23 mouse cellular contexts compared by ENCODE assay signal in genomic region chr16:11967579-11967978, GRCm38 (mm10). TPM values are rescaled to one million over a fixed set of nuclear protein-coding genes. Genes with fewer than 3 reads are reported as not detected.
A peak's percentile ranks its signal among the peaks of the same experiment; 100 is the strongest.
DNase-seq lines count a peak whose midpoint lies in the region; ATAC-seq and TF ChIP-seq lines count a peak whose summit lies in the region.
"Had no signal": no experiment of that assay in that cellular context is flagged by ENCODE, and none has a peak within 500 bp of the region (broad histone marks: within the 10 kb centered on the region; RNA-seq: fewer than 3 reads in every experiment).

No protein-coding gene starts in this region.

- 65% methylated on average over 2 of the region's 2 CpGs for WGBS in heart, adult 2 months
- 55% methylated on average over 2 of the region's 2 CpGs for WGBS in heart, embryonic 10.5 days
- 47% methylated on average over 2 of the region's 2 CpGs for WGBS in liver, embryonic 14.5 days (ENCODE audit: insufficient replicate concordance)
- 42% methylated on average over 2 of the region's 2 CpGs for WGBS in liver, embryonic 12.5 days (ENCODE audit: insufficient replicate concordance)
- WGBS in hindbrain, embryonic 11.5 days: 71% methylated on average over 2 of the region's 2 CpGs

- no peaks in the 10 kb centered on the region for H3K36me3 ChIP-seq in heart, adult 2 months (ENCODE audit: control insufficient read depth, insufficient read depth, low read length)
- H3K36me3 ChIP-seq in heart, embryonic 10.5 days: no peaks in the 10 kb centered on the region
- no peaks in the 10 kb centered on the region for H3K36me3 ChIP-seq in liver, embryonic 14.5 days (replicated peaks; ENCODE audit: control insufficient read depth, insufficient read depth, low read depth)
- no peaks in the 10 kb centered on the region for H3K36me3 ChIP-seq in liver, embryonic 12.5 days
- H3K36me3 ChIP-seq in hindbrain, embryonic 11.5 days (ENCODE audit: control insufficient read depth, insufficient read depth, low read length): no peaks in the 10 kb centered on the region
- H3K36me3 ChIP-seq: embryonic facial prominence, embryonic 15.5 days; limb, embryonic 12.5 days; liver, embryonic 15.5 days; midbrain, embryonic 15.5 days had no signal

- TF ChIP-seq EP300 in heart, adult 2 months (IDR thresholded peaks at IDR 0.05; ENCODE audit: insufficient read depth, low read depth, low read length): no peak
- TF ChIP-seq EP300 in liver, embryonic 14.5 days (IDR thresholded peaks at IDR 0.05; ENCODE audit: low read depth): no peak

- no peak for TF ChIP-seq POLR2A in heart, adult 2 months (IDR thresholded peaks at IDR 0.05; ENCODE audit: insufficient read depth, low read depth, low read length)

- no peak overlapping the region for H3K9ac ChIP-seq in heart, adult 2 months (ENCODE audit: low read depth, low read length)
- no peak overlapping the region for H3K9ac ChIP-seq in liver, embryonic 14.5 days (replicated peaks)
- H3K9ac ChIP-seq in liver, embryonic 12.5 days: no peak overlapping the region
- no peak overlapping the region for H3K9ac ChIP-seq in hindbrain, embryonic 11.5 days (ENCODE audit: low read depth, low read length)
- H3K9ac ChIP-seq: embryonic facial prominence, embryonic 15.5 days; limb, embryonic 12.5 days; liver, embryonic 15.5 days; midbrain, embryonic 15.5 days had no signal

- H3K9me3 ChIP-seq in heart, embryonic 10.5 days: no peaks in the 10 kb centered on the region
- H3K9me3 ChIP-seq in liver, embryonic 14.5 days (ENCODE audit: control insufficient read depth, low read length): no peaks in the 10 kb centered on the region
- H3K9me3 ChIP-seq in liver, embryonic 12.5 days (replicated peaks): no peaks in the 10 kb centered on the region
- no peaks in the 10 kb centered on the region for H3K9me3 ChIP-seq in hindbrain, embryonic 11.5 days (ENCODE audit: control insufficient read depth, low read length)
- H3K9me3 ChIP-seq: embryonic facial prominence, embryonic 15.5 days; limb, embryonic 12.5 days; liver, embryonic 15.5 days; midbrain, embryonic 15.5 days had no signal

- intact Hi-C loops in heart, adult 2 months (cut with DNase I): no loop called here

- DNase-seq in heart, adult 2 months: no peak
- DNase-seq in heart, embryonic 10.5 days (ENCODE audit: low spot score): no peak
- no peak for DNase-seq in liver, embryonic 14.5 days (ENCODE audit: low read depth in 3 of 3, low spot score in 3 of 3)
- DNase-seq in 3T3-L1 (ENCODE audit: low read depth, low spot score) (peak; percentile 17), NIH3T3 (ENCODE audit: low read depth) (peak; percentile 16)
- no peak for DNase-seq in hindbrain, embryonic 11.5 days (ENCODE audit: low spot score)
- DNase-seq in c-Kit-positive CD71-positive TER-119-positive erythroid progenitor cells, embryonic 14.5 days (ENCODE audit: low spot score): no peak
- DNase-seq: adrenal gland, postnatal 25 days; cerebellum, adult 18-20 months; cerebellum, postnatal 25 days; gastrocnemius, adult 2 months; heart, postnatal 36 days; kidney, adult 8-10 months; kidney, postnatal 14 days; right cerebral cortex, postnatal 4 days had no signal

- no peaks in the 10 kb centered on the region for H3K4me1 ChIP-seq in heart, adult 2 months (ENCODE audit: control insufficient read depth, insufficient read depth, low read length)
- no peaks in the 10 kb centered on the region for H3K4me1 ChIP-seq in heart, embryonic 10.5 days
- no peaks in the 10 kb centered on the region for H3K4me1 ChIP-seq in liver, embryonic 14.5 days (replicated peaks; ENCODE audit: control insufficient read depth in 2 of 2, insufficient read depth in 2 of 2, low read length in 1 of 2)
- H3K4me1 ChIP-seq in liver, embryonic 12.5 days: no peaks in the 10 kb centered on the region
- no peaks in the 10 kb centered on the region for H3K4me1 ChIP-seq in hindbrain, embryonic 11.5 days (replicated peaks; ENCODE audit: control insufficient read depth, insufficient read depth, low read length)
- H3K4me1 ChIP-seq: embryonic facial prominence, embryonic 15.5 days; limb, embryonic 12.5 days; liver, embryonic 15.5 days; midbrain, embryonic 15.5 days had no signal

- H3K4me3 ChIP-seq in heart, adult 2 months: no peak overlapping the region
- no peak overlapping the region for H3K4me3 ChIP-seq in heart, embryonic 10.5 days
- H3K4me3 ChIP-seq in liver, embryonic 14.5 days (ENCODE audit: insufficient read depth in 1 of 2, low read depth in 2 of 2, low read length in 2 of 2): no peak overlapping the region
- H3K4me3 ChIP-seq in liver, embryonic 12.5 days: no peak overlapping the region
- H3K4me3 ChIP-seq in hindbrain, embryonic 11.5 days (ENCODE audit: low read depth, low read length): no peak overlapping the region
- H3K4me3 ChIP-seq: embryonic facial prominence, embryonic 15.5 days; gastrocnemius, adult 2 months; limb, embryonic 12.5 days; liver, embryonic 15.5 days; midbrain, embryonic 15.5 days had no signal

- no peak overlapping the region for H3K27ac ChIP-seq in heart, adult 2 months
- no peak overlapping the region for H3K27ac ChIP-seq in heart, embryonic 10.5 days
- H3K27ac ChIP-seq in liver, embryonic 14.5 days: no peak overlapping the region
- H3K27ac ChIP-seq in liver, embryonic 12.5 days: no peak overlapping the region
- no peak overlapping the region for H3K27ac ChIP-seq in hindbrain, embryonic 11.5 days (ENCODE audit: low read depth, low read length)
- H3K27ac ChIP-seq: embryonic facial prominence, embryonic 15.5 days; gastrocnemius, adult 2 months; limb, embryonic 12.5 days; liver, embryonic 15.5 days; midbrain, embryonic 15.5 days had no signal

- no peak for ATAC-seq in liver, embryonic 14.5 days (ENCODE audit: insufficient read depth)
- no peak for ATAC-seq in liver, embryonic 12.5 days
- ATAC-seq in hindbrain, embryonic 11.5 days (ENCODE audit: low FRiP score): no peak
- ATAC-seq: hindbrain, embryonic 16.5 days; midbrain, embryonic 15.5 days had no signal

- no peaks in the 10 kb centered on the region for H3K79me2 ChIP-seq in heart, adult 2 months (replicated peaks; ENCODE audit: control insufficient read depth, insufficient read depth, low read length)

- TF ChIP-seq CTCF in heart, adult 2 months (IDR thresholded peaks at IDR 0.05): peak; percentile 18; the same call in 1 of the 2 replicates
- peak; percentile 54 for TF ChIP-seq CTCF in liver, embryonic 14.5 days (IDR thresholded peaks at IDR 0.05; ENCODE audit: low read depth)

- no peaks in the 10 kb centered on the region for H3K27me3 ChIP-seq in heart, adult 2 months (ENCODE audit: control insufficient read depth, insufficient read depth, low read length)
- no peaks in the 10 kb centered on the region for H3K27me3 ChIP-seq in heart, embryonic 10.5 days (ENCODE audit: insufficient read depth, poor library complexity, severe bottlenecking)
- no peaks in the 10 kb centered on the region for H3K27me3 ChIP-seq in liver, embryonic 14.5 days (ENCODE audit: control insufficient read depth, insufficient read depth, low read length)
- H3K27me3 ChIP-seq in liver, embryonic 12.5 days (replicated peaks): no peaks in the 10 kb centered on the region
- H3K27me3 ChIP-seq in hindbrain, embryonic 11.5 days (ENCODE audit: control insufficient read depth, insufficient read depth, low read length): no peaks in the 10 kb centered on the region
- H3K27me3 ChIP-seq: embryonic facial prominence, embryonic 15.5 days; limb, embryonic 12.5 days; liver, embryonic 15.5 days; midbrain, embryonic 15.5 days had no signal

- H3K4me2 ChIP-seq in liver, embryonic 14.5 days (ENCODE audit: low read depth): no peak overlapping the region
- no peak overlapping the region for H3K4me2 ChIP-seq in liver, embryonic 12.5 days
- H3K4me2 ChIP-seq in hindbrain, embryonic 11.5 days (replicated peaks; ENCODE audit: low read depth, low read length): no peak overlapping the region
- H3K4me2 ChIP-seq: embryonic facial prominence, embryonic 15.5 days; limb, embryonic 12.5 days; liver, embryonic 15.5 days; midbrain, embryonic 15.5 days had no signal

RNA-seq across cellular contexts. Expression of gene Shisa9, which starts 16.3 kb away (rescaled TPM):
- total RNA-seq in heart, adult 2 months (2021): not detected
- 0.09 and 0.25 TPM in 2 replicates for polyA plus RNA-seq in heart, adult 2 months (2012; rRNA removed)
- polyA plus RNA-seq in heart, embryonic 10.5 days (2016; fragmentation: Nextera tagmentation; extraction: Ambion mirVana): 0.04 and 0.19 TPM in 2 replicates
- polyA plus RNA-seq in liver, embryonic 14.5 days (2012; rRNA removed): 0.14 and 0.21 TPM in 2 replicates
- polyA plus RNA-seq in liver, embryonic 14.5 days (2014; fragmentation: Nextera tagmentation; extraction: Ambion mirVana): 0.27 and 0.30 TPM in 2 replicates
- polyA plus RNA-seq in liver, embryonic 12.5 days (2016; fragmentation: Nextera tagmentation; extraction: Ambion mirVana): 0.60 and 0.86 TPM in 2 replicates
- 1.3 and 1.7 TPM in 2 replicates for polyA plus RNA-seq in hindbrain, embryonic 11.5 days (2014; fragmentation: Nextera tagmentation; extraction: Ambion mirVana)
- total RNA-seq: gastrocnemius, adult 2 months; heart, postnatal 36 days; megakaryocyte-erythroid progenitor cell, adult 5-6 weeks; neutrophil, adult 5-6 weeks had no signal

RNA-seq across cellular contexts. Expression of gene Cpped1, which starts 58.3 kb away (rescaled TPM):
- total RNA-seq in heart, adult 2 months (2021): 10 to 100 TPM; 49.8 to 54.1 TPM
- 30.1 and 41.6 TPM in 2 replicates for polyA plus RNA-seq in heart, adult 2 months (2012; rRNA removed)
- polyA plus RNA-seq in heart, embryonic 10.5 days (2016; fragmentation: Nextera tagmentation; extraction: Ambion mirVana): 24.2 and 27.7 TPM in 2 replicates
- polyA plus RNA-seq in liver, embryonic 14.5 days (2012; rRNA removed): 5.0 and 6.1 TPM in 2 replicates
- polyA plus RNA-seq in liver, embryonic 14.5 days (2014; fragmentation: Nextera tagmentation; extraction: Ambion mirVana): 13.0 TPM in 2 replicates
- 12.4 and 14.3 TPM in 2 replicates for polyA plus RNA-seq in liver, embryonic 12.5 days (2016; fragmentation: Nextera tagmentation; extraction: Ambion mirVana)
- 16.9 and 17.0 TPM in 2 replicates for polyA plus RNA-seq in hindbrain, embryonic 11.5 days (2014; fragmentation: Nextera tagmentation; extraction: Ambion mirVana)

Comparison
In these comparisons a context has a peak if more than half of its experiments do, and no peak if none do; other contexts are left out.
1. DNase-seq: peak in 3T3-L1 (single experiment) and NIH3T3 (single experiment); none in heart, adult 2 months (0 of 2), heart, embryonic 10.5 days (single experiment), liver, embryonic 14.5 days (0 of 3), hindbrain, embryonic 11.5 days (single experiment) and c-Kit-positive CD71-positive TER-119-positive erythroid progenitor cells, embryonic 14.5 days (single experiment).